Mouse (Mus musculus) layer of hippocampus, adult 2 months (tissue): ENCODE measurements around the gene Magel2. TPM values are rescaled to one million over a fixed set of nuclear protein-coding genes. Genes with fewer than 3 reads are reported as not detected.

ENCODE experiments used
- DNase-seq, 2 experiments: peaks; one replicate each; pipeline ENCODE4 v3.0.0; 2022; ENCODE audit warnings: low spot score in 2 of 2
- H3K27ac ChIP-seq: fragments of 200-600 bp; 2 replicates; pipeline ENCODE4 v1.8.1; 2022
- H3K4me3 ChIP-seq: fragments of 200-600 bp; 2 replicates; pipeline ENCODE4 v1.8.1; 2022; ENCODE audit warnings: mild to moderate bottlenecking
- CTCF ChIP-seq: fragments of 200-600 bp; conservative IDR thresholded peaks from 2 replicates; pipeline ENCODE4 v1.8.1; 2022; ENCODE audit warnings: antibody characterized with exemption, mild to moderate bottlenecking, moderate library complexity
- long read RNA-seq, 2 experiments: library from polyadenylated mRNA; stranded (forward); transcript quantifications; one replicate each; pipeline ENCODE4 v2.0.0; 2021; ENCODE audit warnings: borderline mapping rate in 2 of 2
- total RNA-seq, 2 experiments: library from RNA; stranded (reverse); gene quantifications; 2 replicates each; pipeline ENCODE4 v1.2.3; 2021

Gene Magel2
- 1 to 10 TPM; 1.2 to 1.3 TPM for total RNA-seq
- long read RNA-seq, experiment 1, full-length matches to known transcripts: 1 of 1 reads
- long read RNA-seq, experiment 1, partial matches to known transcripts: 0 of 1 reads
- long read RNA-seq, experiment 1, other reads (novel, unspliced or antisense): 0 of 1 reads
- long read RNA-seq, experiment 2, full-length matches to known transcripts: 3 of 4 reads
- long read RNA-seq, experiment 2, partial matches to known transcripts: 0 of 4 reads
- long read RNA-seq, experiment 2, other reads (novel, unspliced or antisense): 1 of 4 reads

- DNase-seq: no peak
- H3K27ac ChIP-seq: no peak within 1 kb of the TSS
- TF ChIP-seq CTCF: no peak
- peak within 1 kb of the TSS; percentile 38 for H3K4me3 ChIP-seq
Measured at GRCm38 (mm10) chr7:62376510-62377304, at the start of gene Magel2. Gene Magel2, plus strand, starts transcription at chr7:62377010.

GRCm38 (mm10) chr7:62345411-62345810, 31.4 kb upstream of the Magel2 start:
- H3K4me3 ChIP-seq: no peak overlapping the region
- no peak for DNase-seq

GRCm38 (mm10) chr7:62346269-62346668, 30.5 kb upstream of the Magel2 start, which contains the start of gene Ndn:
Gene Ndn, plus strand, starts transcription at chr7:62346569.
- TF ChIP-seq CTCF: no peak
- DNase-seq: no peak
- Histone ChIP-seq H3K27ac (no peak within 1 kb of the TSS), H3K4me3 (no peak within 1 kb of the TSS)

More at GRCm38 (mm10) chr7:62345411-62345810, 31.4 kb upstream of the Magel2 start:
- no peak for TF ChIP-seq CTCF
- no peak overlapping the region for H3K27ac ChIP-seq

GRCm38 (mm10) chr7:62348106-62348803, 28.6 kb upstream of the Magel2 start:
- DNase-seq: peak; percentile 79 to 82
- TF ChIP-seq CTCF: no peak
- peak overlapping the region; percentile 65 for H3K4me3 ChIP-seq
- H3K27ac ChIP-seq: peak overlapping the region; percentile 80

GRCm38 (mm10) chr7:62348804-62349190, 28.0 kb upstream of the Magel2 start:
- TF ChIP-seq CTCF: no peak
- no peak for DNase-seq
- Histone ChIP-seq H3K4me3 (peak overlapping the region; percentile 65), H3K27ac (peak overlapping the region; percentile 80)

- H3K4me3 ChIP-seq: no peak overlapping the region
- H3K27ac ChIP-seq: no peak overlapping the region
- DNase-seq: peak in 1 of 2 experiments; percentile 16
- TF ChIP-seq CTCF: no peak
Measured at GRCm38 (mm10) chr7:62351266-62351665, 25.5 kb upstream of the Magel2 start.

GRCm38 (mm10) chr7:62365039-62365636, 11.7 kb upstream of the Magel2 start:
- Histone ChIP-seq H3K27ac (no peak overlapping the region), H3K4me3 (no peak overlapping the region)
- DNase-seq: no peak
- no peak for TF ChIP-seq CTCF

GRCm38 (mm10) chr7:62366730-62367129, 10.1 kb upstream of the Magel2 start:
- H3K27ac ChIP-seq: no peak overlapping the region
- DNase-seq: no peak
- no peak for TF ChIP-seq CTCF
- H3K4me3 ChIP-seq: no peak overlapping the region

GRCm38 (mm10) chr7:62375658-62376057, 1.2 kb upstream of the Magel2 start:
- no peak overlapping the region for H3K27ac ChIP-seq
- H3K4me3 ChIP-seq: no peak overlapping the region
- peak; percentile 74 for TF ChIP-seq CTCF
- peak in 1 of 2 experiments; percentile 20 for DNase-seq

GRCm38 (mm10) chr7:62377313-62377712, 503 bp downstream of the Magel2 start:
- H3K27ac ChIP-seq: no peak overlapping the region

GRCm38 (mm10) chr7:62378529-62378928, 1.7 kb downstream of the Magel2 start:
- no peak overlapping the region for H3K4me3 ChIP-seq
- DNase-seq: no peak
- no peak overlapping the region for H3K27ac ChIP-seq
- no peak for TF ChIP-seq CTCF

More at GRCm38 (mm10) chr7:62377313-62377712, 503 bp downstream of the Magel2 start:
- peak overlapping the region; percentile 38 for H3K4me3 ChIP-seq
- DNase-seq: no peak
- no peak for TF ChIP-seq CTCF

- Histone ChIP-seq H3K27ac (no peak overlapping the region), H3K4me3 (no peak overlapping the region)
- TF ChIP-seq CTCF: peak; percentile 87
- peak; percentile 29 to 38 for DNase-seq
Measured at GRCm38 (mm10) chr7:62382391-62382790, 5.6 kb downstream of the Magel2 start.
